Mouse (Mus musculus): ENCODE measurements around the gene 0610009B22Rik. TPM values are rescaled to one million over a fixed set of nuclear protein-coding genes. Genes with fewer than 3 reads are reported as not detected.

Gene 0610009B22Rik
- 0.86 and 1.2 TPM in 2 replicates for polyA plus RNA-seq (2012; ENCODE audit: low replicate concordance)

GRCm38 (mm10) chr11:51688330-51689328, at the start of gene 0610009B22Rik:
0610009B22Rik (minus strand) TSS chr11:51688874.

GRCm38 (mm10) chr11:51650691-51651515, 37.8 kb downstream of the 0610009B22Rik start, which contains the start of the genes N4bp3 and D930048N14Rik:
N4bp3 (minus strand) TSS chr11:51650842.
D930048N14Rik (plus strand) TSS chr11:51650954.

GRCm38 (mm10) chr11:51635525-51636322, 53.0 kb downstream of the 0610009B22Rik start, which contains the start of gene Rmnd5b:
Rmnd5b (minus strand) TSS chr11:51635896.

Other genes starting within 250 kb of the 0610009B22Rik start
- gene Phykpl, start 104.1 kb downstream of the 0610009B22Rik start, polyA plus RNA-seq (2012; ENCODE audit: low replicate concordance) = 5.0 and 20.2 TPM in 2 replicates
- 778 and 1,071 TPM in 2 replicates for gene Hnrnpab, start 82.0 kb downstream of the 0610009B22Rik start, polyA plus RNA-seq (2012; ENCODE audit: low replicate concordance)
- 119 and 273 TPM in 2 replicates for gene Nhp2, start 69.1 kb downstream of the 0610009B22Rik start, polyA plus RNA-seq (2012; ENCODE audit: low replicate concordance)
- gene Rmnd5b, start 53.0 kb downstream of the 0610009B22Rik start, polyA plus RNA-seq (2012; ENCODE audit: low replicate concordance) = 28.8 and 34.4 TPM in 2 replicates
- 9.2 and 16.7 TPM in 2 replicates for gene N4bp3, start 38.0 kb downstream of the 0610009B22Rik start, polyA plus RNA-seq (2012; ENCODE audit: low replicate concordance)
- 0.35 and 0.56 TPM in 2 replicates for gene D930048N14Rik, start 37.9 kb downstream of the 0610009B22Rik start, polyA plus RNA-seq (2012; ENCODE audit: low replicate concordance)
- gene Sec24a, start 74.8 kb upstream of the 0610009B22Rik start, polyA plus RNA-seq (2012; ENCODE audit: low replicate concordance) = 35.7 and 39.4 TPM in 2 replicates
- 4.0 and 13.3 TPM in 2 replicates for gene Sar1b, start 74.8 kb upstream of the 0610009B22Rik start, polyA plus RNA-seq (2012; ENCODE audit: low replicate concordance)
- gene Jade2, start 168.8 kb upstream of the 0610009B22Rik start, polyA plus RNA-seq (2012; ENCODE audit: low replicate concordance) = 17.8 and 22.1 TPM in 2 replicates